17 mouse cellular contexts compared by ENCODE assay signal in the genomic region with DNA sequence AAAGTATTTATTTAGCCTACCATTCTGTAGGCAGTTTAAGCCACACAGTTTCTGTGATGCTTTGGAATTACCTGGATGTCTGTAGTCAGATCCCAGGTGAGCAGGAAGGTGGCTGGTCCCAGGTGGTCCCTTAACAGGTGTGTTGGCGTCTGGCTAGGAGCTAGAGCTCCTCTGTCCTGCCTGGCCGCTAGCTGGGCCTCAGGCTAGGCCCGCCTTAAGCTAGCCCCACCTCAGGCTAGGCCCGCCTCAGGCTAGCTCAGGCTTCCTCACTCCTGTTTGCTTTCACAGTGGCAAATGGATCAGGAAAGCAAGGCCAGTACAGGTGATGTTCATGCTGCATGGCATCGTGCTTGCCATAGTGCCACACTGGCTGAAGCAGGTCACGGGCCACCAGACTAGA.
"Had no signal": no experiment of that assay in that cellular context is flagged by ENCODE, and none has a peak within 500 bp of the region (broad histone marks: within the 10 kb centered on the region; RNA-seq: fewer than 3 reads in every experiment).

No protein-coding gene starts in this region.

- H3K4me1 ChIP-seq: liver, embryonic 15.5 days; lung, embryonic 15.5 days; neural tube, embryonic 12.5 days; stomach, embryonic 15.5 days had no signal

- H3K27me3 ChIP-seq: liver, embryonic 15.5 days; lung, embryonic 15.5 days; neural tube, embryonic 12.5 days; stomach, embryonic 15.5 days had no signal

- H3K9ac ChIP-seq: liver, embryonic 15.5 days; liver, postnatal 0 days; lung, embryonic 15.5 days; neural tube, embryonic 12.5 days; stomach, embryonic 15.5 days had no signal

- H3K4me2 ChIP-seq: liver, embryonic 15.5 days; lung, embryonic 15.5 days; midbrain, embryonic 11.5 days; neural tube, embryonic 12.5 days; stomach, embryonic 15.5 days had no signal

- H3K36me3 ChIP-seq: liver, embryonic 15.5 days; lung, embryonic 15.5 days; stomach, embryonic 15.5 days had no signal

- ATAC-seq: liver, postnatal 0 days; lung, postnatal 0 days had no signal

- H3K9me3 ChIP-seq: liver, embryonic 15.5 days; lung, embryonic 15.5 days; neural tube, embryonic 12.5 days; stomach, embryonic 15.5 days had no signal

- DNase-seq: liver, postnatal 0 days; lung, adult 2 months; lung, postnatal 14 days; lung, postnatal 36 days; midbrain, embryonic 14.5 days; right cerebral cortex, postnatal 14 days; thymus, adult 2 months; thymus, postnatal 25 days; thymus, postnatal 4 days had no signal

- H3K4me3 ChIP-seq: liver, embryonic 15.5 days; lung, embryonic 15.5 days; neural tube, embryonic 12.5 days; stomach, embryonic 15.5 days had no signal

- H3K27ac ChIP-seq: liver, embryonic 15.5 days; lung, embryonic 15.5 days; macrophage; neural tube, embryonic 12.5 days; stomach, embryonic 15.5 days; stomach, postnatal 0 days had no signal
